Mouse (Mus musculus) bone marrow macrophage, adult 2 months (primary cell): ENCODE measurements at regions not wholly inside any gene's neighbourhood (a gene's known extent, or its start where the extent isn't known, plus 50 kb on each side); places are given as distances from the start of the nearest gene placed in this dataset.

Experiments used
- CTCF ChIP-seq: IDR thresholded peaks from 2 replicates; pipeline ENCODE4 v1.5.1; 2012; ENCODE audit warnings: low read depth, mild to moderate bottlenecking, low read length, moderate library complexity
- POLR2A ChIP-seq: IDR thresholded peaks from 2 replicates; pipeline ENCODE4 v1.6.1; 2012; ENCODE audit warnings: mild to moderate bottlenecking, low read depth, low read length, borderline replicate concordance

- TF ChIP-seq CTCF (no peak), POLR2A (no peak)
Measured at GRCm38 (mm10) chr10:91387255-91387654, 206.1 kb upstream of the Tmpo start.
